Mouse (Mus musculus): ENCODE measurements at regions not wholly inside any gene's neighbourhood (a gene's known extent, or its start where the extent isn't known, plus 50 kb on each side); places are given as distances from the start of the nearest gene placed in this dataset.
A peak's percentile ranks its signal among the peaks of the same experiment; 100 is the strongest.

DNA sequence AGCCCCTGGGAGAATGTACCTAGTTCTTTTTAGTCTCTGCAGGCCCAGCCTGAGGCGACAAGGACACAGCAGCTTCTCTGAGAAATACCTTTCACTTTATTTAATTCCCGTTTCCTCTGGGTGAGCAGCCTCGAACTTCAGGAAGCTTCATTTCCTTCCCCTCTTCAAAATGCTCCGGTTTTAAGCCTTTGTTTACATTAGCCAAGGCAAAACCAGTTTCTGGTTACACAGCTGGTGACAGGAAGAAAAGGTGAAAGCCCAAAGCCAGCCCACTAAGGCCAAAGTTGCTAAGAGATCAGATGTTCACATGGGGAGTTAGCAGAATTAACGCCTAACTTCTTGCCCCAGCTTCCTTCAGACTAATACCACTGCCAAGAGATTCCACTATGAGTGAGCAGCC, 127.4 kb upstream of the Lgalsl start:
- Histone ChIP-seq H3K27me3 (ENCODE audit: control insufficient read depth, insufficient read depth, low read length) (no peaks in the 10 kb centered on the region), H3K27ac (replicated peaks; ENCODE audit: low read depth, low read length) (no peak overlapping the region), H3K4me2 (ENCODE audit: low read length) (no peak overlapping the region), H3K9ac (replicated peaks; ENCODE audit: low read length) (no peak overlapping the region), H3K4me3 (replicated peaks; ENCODE audit: low read depth, low read length) (no peak overlapping the region), H3K4me1 (ENCODE audit: control insufficient read depth, insufficient read depth, low read length) (no peaks in the 10 kb centered on the region), H3K36me3 (ENCODE audit: control insufficient read depth, insufficient read depth, low read length) (no peaks in the 10 kb centered on the region), H3K9me3 (ENCODE audit: control insufficient read depth, low read length) (no peaks in the 10 kb centered on the region)
- 19% methylated on average over 5 of the region's 5 CpGs for WGBS
- ATAC-seq (ENCODE audit: low FRiP score, low TSS enrichment) (no peak), DNase-seq (no peak)

DNA sequence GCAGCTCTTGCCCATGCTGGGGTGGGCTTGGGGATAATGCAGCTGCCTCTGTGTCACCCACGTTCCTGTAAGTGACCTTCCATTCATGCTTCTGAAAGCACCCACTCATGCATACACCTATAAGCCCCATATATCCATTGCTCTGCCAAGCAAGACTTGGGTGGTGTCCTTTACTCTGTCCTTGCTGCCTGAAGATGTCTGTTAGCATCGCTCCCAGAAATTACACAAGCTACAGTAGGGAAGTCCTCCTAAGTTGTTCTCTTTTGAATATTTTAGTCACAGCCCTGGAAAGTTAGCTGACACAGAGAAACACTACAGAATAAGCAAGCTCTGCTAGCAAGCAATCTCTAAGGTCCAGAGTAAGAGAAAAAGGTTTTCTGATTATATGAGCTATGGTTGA, 129.2 kb upstream of the Lgalsl start:
- DNase-seq (no peak), ATAC-seq (ENCODE audit: low FRiP score, low TSS enrichment) (no peak)
- 54% methylated on average over 2 of the region's 2 CpGs for WGBS
- no peaks in the 10 kb centered on the region for H3K4me1 ChIP-seq (ENCODE audit: control insufficient read depth, insufficient read depth, low read length)
- no peaks in the 10 kb centered on the region for H3K9me3 ChIP-seq (ENCODE audit: control insufficient read depth, low read length)
- H3K4me2 ChIP-seq (ENCODE audit: low read length) = no peak overlapping the region
- H3K4me3 ChIP-seq (replicated peaks; ENCODE audit: low read depth, low read length) = no peak overlapping the region
- H3K36me3 ChIP-seq (ENCODE audit: control insufficient read depth, insufficient read depth, low read length) = no peaks in the 10 kb centered on the region
- H3K27me3 ChIP-seq (ENCODE audit: control insufficient read depth, insufficient read depth, low read length) = no peaks in the 10 kb centered on the region
- no peak overlapping the region for H3K9ac ChIP-seq (replicated peaks; ENCODE audit: low read length)
- H3K27ac ChIP-seq (replicated peaks; ENCODE audit: low read depth, low read length) = no peak overlapping the region

DNA sequence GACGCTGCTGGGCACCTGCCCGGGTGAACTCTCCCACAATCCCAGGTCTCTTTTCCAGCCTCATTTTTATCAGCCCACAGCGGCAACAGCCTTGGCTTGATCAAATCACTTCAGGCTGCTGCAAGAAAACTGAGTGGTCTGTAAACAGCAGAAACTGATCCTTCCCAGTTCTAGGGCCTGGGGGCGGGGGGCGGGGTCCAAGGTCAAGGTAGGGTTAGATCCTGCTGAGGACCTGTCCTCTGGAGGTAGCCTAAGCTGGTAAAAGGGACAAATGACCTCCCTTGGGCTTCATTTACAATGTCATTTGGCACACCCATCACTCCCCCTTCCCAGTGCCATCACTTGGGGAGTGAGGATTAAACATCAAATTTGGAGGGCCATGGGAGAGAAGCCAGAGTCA, 129.9 kb upstream of the Lgalsl start:
- Histone ChIP-seq H3K27ac (replicated peaks; ENCODE audit: low read depth, low read length) (no peak overlapping the region), H3K36me3 (ENCODE audit: control insufficient read depth, insufficient read depth, low read length) (no peaks in the 10 kb centered on the region), H3K9me3 (ENCODE audit: control insufficient read depth, low read length) (no peaks in the 10 kb centered on the region), H3K4me1 (ENCODE audit: control insufficient read depth, insufficient read depth, low read length) (no peaks in the 10 kb centered on the region), H3K27me3 (ENCODE audit: control insufficient read depth, insufficient read depth, low read length) (no peaks in the 10 kb centered on the region), H3K9ac (replicated peaks; ENCODE audit: low read length) (no peak overlapping the region), H3K4me2 (ENCODE audit: low read length) (no peak overlapping the region), H3K4me3 (replicated peaks; ENCODE audit: low read depth, low read length) (no peak overlapping the region)
- DNase-seq (no peak), ATAC-seq (ENCODE audit: low FRiP score, low TSS enrichment) (no peak)
- WGBS = 72% methylated on average over 5 of the region's 5 CpGs

DNA sequence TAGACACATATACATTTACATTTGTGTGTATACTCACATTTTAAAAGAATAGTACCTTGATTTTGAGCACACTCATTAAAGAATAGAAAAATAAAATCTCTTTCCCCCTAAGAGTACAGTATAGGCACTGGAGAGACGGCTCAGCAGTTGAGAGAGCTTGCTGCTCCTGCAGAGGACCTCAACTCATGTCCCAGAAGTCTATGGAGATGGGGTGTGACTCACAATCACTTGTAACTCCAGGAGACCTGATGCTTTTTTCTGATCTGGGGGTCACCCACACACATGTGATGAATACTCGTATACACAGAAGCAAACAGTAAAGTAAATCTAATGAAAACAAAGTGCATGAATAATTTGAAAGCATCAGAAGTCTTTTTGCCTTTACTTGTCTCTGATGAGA, 129.5 kb upstream of the Peli1 start:
- Histone ChIP-seq H3K9me3 (ENCODE audit: control insufficient read depth, low read length) (no peaks in the 10 kb centered on the region), H3K36me3 (ENCODE audit: control insufficient read depth, insufficient read depth, low read length) (no peaks in the 10 kb centered on the region), H3K4me1 (ENCODE audit: control insufficient read depth, insufficient read depth, low read length) (no peaks in the 10 kb centered on the region), H3K9ac (replicated peaks; ENCODE audit: low read length) (no peak overlapping the region), H3K4me3 (replicated peaks; ENCODE audit: low read depth, low read length) (no peak overlapping the region), H3K27me3 (ENCODE audit: control insufficient read depth, insufficient read depth, low read length) (no peaks in the 10 kb centered on the region), H3K4me2 (ENCODE audit: low read length) (no peak overlapping the region), H3K27ac (replicated peaks; ENCODE audit: low read depth, low read length) (no peak overlapping the region)
- ATAC-seq (ENCODE audit: low FRiP score, low TSS enrichment) (no peak), DNase-seq (no peak)
- WGBS = 92% methylated on average over 2 of the region's 2 CpGs

DNA sequence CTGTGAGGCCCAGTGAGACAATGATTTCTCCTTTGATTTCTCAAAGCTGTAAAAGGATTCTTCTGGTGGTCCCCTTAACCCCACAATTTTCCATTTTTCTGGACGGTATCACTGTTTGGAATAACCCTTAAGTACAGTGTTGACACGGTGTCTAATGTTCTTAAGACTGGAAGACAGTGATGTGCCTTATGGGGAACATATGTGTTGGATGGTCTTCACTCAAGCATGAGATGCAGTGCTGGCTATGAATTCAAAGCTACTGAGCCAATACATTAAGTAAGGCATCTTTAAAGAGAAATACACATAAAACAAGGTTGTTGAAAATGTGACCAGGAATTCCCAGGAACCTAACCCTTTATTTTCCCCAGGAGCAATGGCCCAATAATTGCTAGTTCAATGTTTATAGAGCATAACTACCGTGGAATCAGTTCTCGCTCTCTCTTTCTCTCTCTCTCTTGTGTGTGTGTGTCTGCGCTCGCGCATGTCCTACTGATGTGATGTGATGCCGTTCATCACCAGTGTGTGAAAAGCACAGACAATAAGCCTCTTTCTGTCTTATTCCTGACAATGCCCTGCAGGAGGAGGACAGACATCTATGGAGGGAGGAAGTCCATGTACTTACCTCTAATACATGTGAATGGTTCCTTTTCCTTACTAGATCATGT, 125.4 kb upstream of the Peli1 start:
- no peaks in the 10 kb centered on the region for H3K27me3 ChIP-seq (ENCODE audit: control insufficient read depth, insufficient read depth, low read length)
- H3K27ac ChIP-seq (replicated peaks; ENCODE audit: low read depth, low read length) = no peak overlapping the region
- no peaks in the 10 kb centered on the region for H3K36me3 ChIP-seq (ENCODE audit: control insufficient read depth, insufficient read depth, low read length)
- no peaks in the 10 kb centered on the region for H3K9me3 ChIP-seq (ENCODE audit: control insufficient read depth, low read length)
- WGBS = 71% methylated on average over 8 of the region's 8 CpGs
- H3K9ac ChIP-seq (replicated peaks; ENCODE audit: low read length) = no peak overlapping the region
- H3K4me3 ChIP-seq (replicated peaks; ENCODE audit: low read depth, low read length) = no peak overlapping the region
- no peak for ATAC-seq (ENCODE audit: low FRiP score, low TSS enrichment)
- no peak for DNase-seq
- H3K4me1 ChIP-seq (ENCODE audit: control insufficient read depth, insufficient read depth, low read length) = peaks cover 6% of the 10 kb centered on the region
- H3K4me2 ChIP-seq (ENCODE audit: low read length) = no peak overlapping the region

DNA sequence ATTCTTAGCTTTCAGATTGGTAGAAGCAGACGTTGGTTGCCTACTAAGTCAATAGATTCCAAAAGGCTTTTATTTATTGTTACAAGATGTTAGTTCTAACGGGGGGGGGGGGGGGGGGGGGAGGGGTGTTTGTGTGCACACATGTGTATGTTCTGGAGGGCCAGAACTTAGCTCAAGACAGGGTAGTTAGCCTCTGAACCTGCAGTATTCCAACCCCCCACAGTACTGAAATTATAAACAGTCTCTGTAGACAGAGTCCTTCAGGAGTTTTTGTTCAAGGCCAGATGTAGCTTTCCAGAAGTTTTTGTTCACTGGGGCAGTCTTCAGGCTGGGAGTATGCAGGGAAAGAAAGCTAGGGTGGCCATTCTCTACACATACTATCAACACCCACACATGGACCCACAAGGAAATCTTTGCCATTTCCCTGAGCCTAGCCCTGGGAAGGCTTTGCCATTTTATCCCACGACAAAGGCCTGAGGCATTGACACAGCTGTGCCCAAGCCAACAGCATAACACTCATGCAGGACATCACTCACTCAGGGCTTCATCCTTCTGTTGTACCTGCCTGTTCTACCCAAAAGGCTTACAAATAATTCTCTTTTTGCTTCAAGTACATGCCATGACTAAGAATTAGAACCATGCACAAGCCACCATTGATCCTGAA, 123.6 kb upstream of the Peli1 start:
- ATAC-seq (ENCODE audit: low FRiP score, low TSS enrichment) = peak; percentile 34; the same call in 1 of the 2 replicates
- WGBS = 30% methylated on average over 3 of the region's 3 CpGs
- Histone ChIP-seq H3K9me3 (ENCODE audit: control insufficient read depth, low read length) (no peaks in the 10 kb centered on the region), H3K4me1 (ENCODE audit: control insufficient read depth, insufficient read depth, low read length) (peaks cover 6% of the 10 kb centered on the region), H3K9ac (replicated peaks; ENCODE audit: low read length) (no peak overlapping the region), H3K4me2 (ENCODE audit: low read length) (no peak overlapping the region), H3K36me3 (ENCODE audit: control insufficient read depth, insufficient read depth, low read length) (no peaks in the 10 kb centered on the region), H3K27ac (replicated peaks; ENCODE audit: low read depth, low read length) (no peak overlapping the region), H3K4me3 (replicated peaks; ENCODE audit: low read depth, low read length) (no peak overlapping the region), H3K27me3 (ENCODE audit: control insufficient read depth, insufficient read depth, low read length) (no peaks in the 10 kb centered on the region)
- DNase-seq = no peak

DNA sequence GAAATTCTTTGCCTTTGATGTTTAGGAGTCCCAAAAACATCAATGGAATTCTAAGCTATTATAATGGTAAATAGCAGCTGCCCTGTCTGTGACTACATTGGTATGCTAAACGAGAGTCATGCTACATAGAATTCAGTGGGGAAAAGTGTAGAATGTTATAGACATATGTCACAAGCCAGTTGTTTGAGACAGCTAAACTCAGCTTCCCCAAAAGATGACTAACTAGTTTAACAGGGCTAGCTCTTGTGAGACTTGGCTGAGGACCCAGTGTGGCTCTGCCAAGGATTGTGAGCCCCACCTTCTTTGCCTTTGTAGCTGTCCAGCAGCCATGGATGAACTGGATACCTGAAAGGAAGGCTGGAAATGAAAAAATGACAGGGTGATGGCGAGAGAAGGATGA, 122.8 kb upstream of the Peli1 start:
- peak; percentile 36 for DNase-seq
- Histone ChIP-seq H3K4me1 (ENCODE audit: control insufficient read depth, insufficient read depth, low read length) (peaks cover 6% of the 10 kb centered on the region), H3K4me3 (replicated peaks; ENCODE audit: low read depth, low read length) (no peak overlapping the region), H3K27ac (replicated peaks; ENCODE audit: low read depth, low read length) (no peak overlapping the region), H3K9ac (replicated peaks; ENCODE audit: low read length) (no peak overlapping the region), H3K9me3 (ENCODE audit: control insufficient read depth, low read length) (no peaks in the 10 kb centered on the region), H3K36me3 (ENCODE audit: control insufficient read depth, insufficient read depth, low read length) (no peaks in the 10 kb centered on the region), H3K27me3 (ENCODE audit: control insufficient read depth, insufficient read depth, low read length) (no peaks in the 10 kb centered on the region), H3K4me2 (ENCODE audit: low read length) (no peak overlapping the region)
- peak; percentile 60; the same call in 1 of the 2 replicates for ATAC-seq (ENCODE audit: low FRiP score, low TSS enrichment)
- 15% methylated on average over 2 of the region's 2 CpGs for WGBS

DNA sequence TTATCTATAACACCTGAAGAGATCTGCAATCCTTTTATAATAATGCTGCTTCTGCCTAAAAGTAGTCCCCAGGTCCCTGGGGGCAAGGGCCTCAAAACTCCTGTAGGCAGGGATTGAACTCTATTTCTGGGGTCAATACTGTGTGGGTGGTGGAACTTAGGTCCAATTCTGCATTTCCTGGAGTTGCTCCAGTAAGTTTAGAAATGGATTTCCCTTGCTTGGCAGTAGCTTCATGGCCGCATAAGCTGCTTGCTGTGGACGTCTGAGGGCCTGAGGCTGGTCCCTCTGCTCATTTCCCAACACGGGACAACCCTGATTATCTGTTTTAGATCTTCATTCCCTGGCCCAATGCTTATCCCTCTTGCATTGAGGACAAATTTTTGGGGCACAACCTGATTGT, 118.0 kb upstream of the Peli1 start:
- no peaks in the 10 kb centered on the region for H3K9me3 ChIP-seq (ENCODE audit: control insufficient read depth, low read length)
- H3K27ac ChIP-seq (replicated peaks; ENCODE audit: low read depth, low read length) = no peak overlapping the region
- H3K36me3 ChIP-seq (ENCODE audit: control insufficient read depth, insufficient read depth, low read length) = no peaks in the 10 kb centered on the region
- peaks cover 4% of the 10 kb centered on the region; the same call in 1 of the 2 replicates for H3K4me1 ChIP-seq (ENCODE audit: control insufficient read depth, insufficient read depth, low read length)
- no peak overlapping the region for H3K4me2 ChIP-seq (ENCODE audit: low read length)
- no peaks in the 10 kb centered on the region for H3K27me3 ChIP-seq (ENCODE audit: control insufficient read depth, insufficient read depth, low read length)
- ATAC-seq (ENCODE audit: low FRiP score, low TSS enrichment) (no peak), DNase-seq (no peak)
- no peak overlapping the region for H3K9ac ChIP-seq (replicated peaks; ENCODE audit: low read length)
- no peak overlapping the region for H3K4me3 ChIP-seq (replicated peaks; ENCODE audit: low read depth, low read length)
- WGBS = 81% methylated on average over 3 of the region's 3 CpGs

DNA sequence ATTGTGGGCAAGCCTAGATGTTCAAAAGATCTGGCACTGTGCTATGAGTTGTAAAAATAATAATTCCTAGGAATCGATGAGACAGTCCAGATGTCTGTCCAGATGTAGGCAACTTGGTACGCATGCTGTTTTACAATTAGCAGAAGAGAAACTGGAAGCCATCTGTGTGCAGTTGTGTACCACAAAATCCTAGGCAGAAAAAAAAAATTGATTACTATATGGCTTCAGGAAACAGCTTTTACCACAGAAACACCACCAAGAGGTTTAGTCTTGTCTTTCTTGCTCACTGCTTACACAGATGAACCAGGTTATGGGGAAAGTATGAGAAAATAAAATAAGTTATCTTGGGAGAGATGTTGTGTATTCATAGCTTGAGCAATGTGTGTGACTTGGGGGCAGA, 109.5 kb upstream of the Peli1 start:
- no peaks in the 10 kb centered on the region for H3K27me3 ChIP-seq (ENCODE audit: control insufficient read depth, insufficient read depth, low read length)
- no peaks in the 10 kb centered on the region for H3K9me3 ChIP-seq (ENCODE audit: control insufficient read depth, low read length)
- DNase-seq (no peak), ATAC-seq (ENCODE audit: low FRiP score, low TSS enrichment) (no peak)
- no peaks in the 10 kb centered on the region for H3K36me3 ChIP-seq (ENCODE audit: control insufficient read depth, insufficient read depth, low read length)
- H3K9ac ChIP-seq (replicated peaks; ENCODE audit: low read length) = no peak overlapping the region
- 91% methylated on average over 2 of the region's 2 CpGs for WGBS
- H3K4me1 ChIP-seq (ENCODE audit: control insufficient read depth, insufficient read depth, low read length) = peaks cover 9% of the 10 kb centered on the region
- H3K4me3 ChIP-seq (replicated peaks; ENCODE audit: low read depth, low read length) = no peak overlapping the region
- H3K27ac ChIP-seq (replicated peaks; ENCODE audit: low read depth, low read length) = no peak overlapping the region
- no peak overlapping the region for H3K4me2 ChIP-seq (ENCODE audit: low read length)

Data from midbrain, embryonic 14.5 days (tissue).